Mouse (Mus musculus) lung, adult 2 months (tissue): ENCODE measurements around the gene Pon2. TPM values are rescaled to one million over a fixed set of nuclear protein-coding genes. Genes with fewer than 3 reads are reported as not detected.
A peak's percentile ranks its signal among the peaks of the same experiment; 100 is the strongest.

ENCODE experiments used
- DNase-seq: peaks from one replicate; pipeline ENCODE4 v3.0.0; 2022
- H3K4me1 ChIP-seq: fragments of 200-500 bp; 2 replicates; pipeline ENCODE4 v1.6.1; 2011; ENCODE audit warnings: low read length; ENCODE audit not compliant: control insufficient read depth, insufficient read depth
- H3K4me3 ChIP-seq: fragments of 200-500 bp; replicated peaks from 2 replicates; pipeline ENCODE3; 2011; ENCODE audit warnings: low read depth, mild to moderate bottlenecking, control low read depth, low read length; ENCODE audit errors: extremely low read depth
- CTCF ChIP-seq: fragments of 200-500 bp; IDR thresholded peaks from 2 replicates; pipeline ENCODE4 v1.5.1; 2011; ENCODE audit warnings: mild to moderate bottlenecking, low read length, control low read depth; ENCODE audit not compliant: insufficient read depth
- POLR2A ChIP-seq: fragments of 200-500 bp; IDR thresholded peaks from 2 replicates; pipeline ENCODE4 v1.6.1; 2011; ENCODE audit warnings: low read depth, mild to moderate bottlenecking, control low read depth, low read length, borderline replicate concordance; ENCODE audit errors: extremely low read depth
- WGBS: fragments of 180-500 bp; shearing (Covaris S2); methylation state at CpG from one replicate; pipeline ENCODE4 v1.1.7; 2018; 5-methylcytosine and 5-hydroxymethylcytosine counted together
- polyA plus RNA-seq: library from polyadenylated mRNA; depleted of rRNA; stranded (reverse); fragments of >200 nt; gene quantifications from 2 replicates; pipeline ENCODE4 v1.2.3, GENCODE M21; 2012

The Pon2 gene
- polyA plus RNA-seq, 1 experiment = 38.2 TPM

DNA sequence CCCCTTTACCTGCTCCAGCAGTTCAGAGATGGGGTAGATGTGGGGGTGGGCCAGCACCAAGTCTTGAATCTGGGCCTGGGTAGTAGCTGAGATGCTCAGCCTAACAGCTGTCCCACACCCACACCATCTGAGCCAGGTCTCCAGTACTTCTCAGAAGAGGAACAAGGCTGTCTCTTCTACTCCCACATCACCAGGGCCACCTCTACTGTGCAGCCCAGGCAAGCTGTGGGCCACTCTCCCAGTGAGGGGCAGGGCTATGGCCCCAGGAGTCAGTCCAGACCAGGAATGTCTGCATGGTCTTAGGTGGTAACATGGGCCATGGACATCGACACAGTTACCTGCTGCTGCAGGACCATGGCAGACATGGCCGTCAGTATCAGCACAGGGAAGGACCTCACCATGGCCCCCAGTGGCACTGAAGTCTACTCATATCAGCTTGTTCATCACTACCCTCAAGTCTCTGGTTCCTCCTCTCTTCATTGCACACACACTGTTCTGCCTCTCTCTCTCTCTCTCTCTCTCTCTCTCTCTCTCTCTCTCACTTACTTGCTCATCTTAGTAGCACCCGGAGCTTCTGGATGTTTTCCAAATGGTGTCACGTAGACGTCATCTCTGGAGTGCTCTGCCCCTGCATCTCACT is 15.8 kb upstream of the Pon2 start:
- no peak for DNase-seq
- no peak overlapping the region for H3K4me3 ChIP-seq
- no peak for TF ChIP-seq POLR2A
- TF ChIP-seq CTCF = no peak
- no peaks in the 10 kb centered on the region; the same call in 1 of the 2 replicates for H3K4me1 ChIP-seq
- 75% methylated on average over 5 of the region's 5 CpGs for WGBS

DNA sequence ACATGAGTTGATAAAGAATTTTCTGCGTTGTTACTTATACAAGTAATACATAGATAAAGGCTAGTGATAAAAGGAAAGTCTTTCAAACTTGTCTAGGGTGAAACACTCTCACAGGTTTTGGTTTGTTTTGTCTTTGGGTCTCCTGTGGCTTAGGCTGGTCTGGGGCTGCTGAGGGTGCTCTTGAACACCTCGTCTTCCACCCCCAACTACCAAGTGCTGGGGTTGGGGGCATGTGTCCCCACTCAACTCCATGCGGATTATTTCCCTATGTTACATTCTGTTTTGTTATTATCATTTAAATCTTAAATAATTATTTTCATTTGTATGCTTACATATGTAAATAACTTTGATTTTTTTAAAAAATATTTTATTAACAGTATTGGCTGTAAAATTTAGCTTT is 12.2 kb upstream of the Pon2 start:
- no peak for DNase-seq
- WGBS = 78% methylated on average over 3 of the region's 3 CpGs
- TF ChIP-seq POLR2A (no peak), CTCF (no peak)
- no peak overlapping the region for H3K4me3 ChIP-seq
- no peaks in the 10 kb centered on the region; the same call in none of the 2 replicates for H3K4me1 ChIP-seq

DNA sequence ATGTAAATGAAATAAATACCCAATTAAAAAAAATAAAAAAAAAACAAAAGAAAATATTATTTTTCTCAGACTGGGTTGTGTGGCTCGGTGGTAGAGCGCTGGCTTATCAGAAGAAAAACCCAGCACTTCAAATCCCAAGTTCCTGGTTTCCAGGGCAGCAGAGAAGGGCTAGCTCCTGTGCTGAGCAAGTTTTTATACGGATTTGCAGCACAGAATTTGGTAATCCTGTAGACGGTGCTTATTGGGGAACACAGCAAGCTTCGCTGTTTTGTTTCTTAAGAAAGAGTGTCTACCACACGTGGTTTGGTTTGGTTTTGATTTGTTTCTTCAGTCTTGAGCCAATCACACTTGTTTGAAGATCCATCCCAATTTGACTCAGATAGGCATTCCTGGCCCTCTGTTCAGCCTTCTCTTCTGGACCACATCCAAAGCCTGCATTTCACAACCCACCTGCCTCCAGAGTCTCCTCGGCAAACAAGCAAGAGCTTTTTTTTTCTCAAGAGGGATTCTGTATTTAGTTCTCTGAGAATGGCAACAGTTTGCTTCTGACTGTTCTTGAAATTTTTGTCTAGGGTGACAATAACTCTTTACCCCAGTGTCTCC is 11.4 kb upstream of the Pon2 start:
- WGBS = 50% methylated on average over 7 of the region's 7 CpGs
- no peak for DNase-seq
- no peak overlapping the region for H3K4me3 ChIP-seq
- TF ChIP-seq CTCF (no peak), POLR2A (no peak)
- no peaks in the 10 kb centered on the region; the same call in none of the 2 replicates for H3K4me1 ChIP-seq

DNA sequence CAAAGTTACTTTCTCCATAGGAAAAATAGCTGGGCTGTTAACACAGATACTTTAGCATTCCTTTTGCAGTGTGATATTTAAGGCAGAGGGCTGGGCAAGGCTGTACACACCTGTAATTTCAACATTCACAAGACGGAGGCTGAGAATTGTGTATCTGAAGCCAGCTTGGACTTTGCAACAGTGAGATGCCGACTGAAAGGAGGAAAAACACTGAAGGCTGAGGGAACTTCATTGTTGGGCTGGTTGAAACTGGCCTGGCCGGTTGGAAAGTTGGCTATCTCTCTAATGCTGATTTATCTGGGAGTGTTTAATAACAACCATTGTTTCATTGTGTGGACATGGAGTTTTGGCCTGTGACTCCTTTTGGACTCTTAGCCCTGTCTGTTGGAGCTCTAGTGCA is 7.7 kb upstream of the Pon2 start:
- no peak for DNase-seq
- TF ChIP-seq POLR2A (no peak), CTCF (no peak)
- Histone ChIP-seq H3K4me3 (no peak overlapping the region), H3K4me1 (no peaks in the 10 kb centered on the region; the same call in none of the 2 replicates)
- 43% methylated on average over 3 of the region's 3 CpGs for WGBS

DNA sequence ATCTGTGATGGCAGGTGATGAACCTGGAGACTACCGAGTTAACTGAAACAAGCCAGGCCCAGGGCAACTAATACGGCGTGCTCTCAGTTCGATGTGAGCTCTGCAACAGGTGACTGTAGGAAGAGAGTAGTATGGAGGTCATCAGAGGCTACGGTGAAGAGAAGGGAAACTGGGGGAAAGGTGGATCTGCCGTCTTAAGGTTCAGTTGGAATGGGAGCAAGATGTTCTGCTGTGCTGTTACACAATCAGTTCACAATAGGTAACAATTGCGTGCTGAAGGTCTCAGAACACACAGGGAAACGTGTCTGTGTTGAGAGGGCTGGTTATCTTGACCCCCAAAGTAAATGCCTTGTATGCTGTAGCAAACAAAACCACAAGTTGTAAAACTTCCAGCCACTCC is 6.7 kb upstream of the Pon2 start:
- no peak for DNase-seq
- no peaks in the 10 kb centered on the region; the same call in 1 of the 2 replicates for H3K4me1 ChIP-seq
- 88% methylated on average over 8 of the region's 8 CpGs for WGBS
- H3K4me3 ChIP-seq = no peak overlapping the region
- TF ChIP-seq CTCF (no peak), POLR2A (no peak)

DNA sequence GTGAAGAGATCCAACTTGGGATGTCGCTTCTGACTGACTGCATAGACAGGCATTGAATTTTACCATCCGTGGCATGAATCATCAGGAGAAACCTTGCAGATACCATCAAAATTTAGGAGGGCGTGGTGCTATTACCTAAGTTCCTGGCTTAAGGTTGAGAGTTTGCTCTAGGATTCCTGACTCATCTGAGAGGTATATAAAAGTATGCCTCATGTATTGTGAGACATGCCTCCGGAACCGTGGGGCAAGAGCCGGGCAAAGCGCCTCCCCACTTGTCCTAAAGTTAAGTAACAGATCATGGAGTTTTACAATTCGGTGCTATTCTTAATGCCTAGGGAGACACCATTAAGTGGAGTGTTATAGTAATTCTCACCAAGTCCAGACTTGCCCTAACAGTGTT is 2.4 kb upstream of the Pon2 start:
- TF ChIP-seq CTCF (no peak), POLR2A (no peak)
- 82% methylated on average over 8 of the region's 8 CpGs for WGBS
- DNase-seq = no peak

GRCm38 (mm10) chr6:5299561-5299960 is 1.3 kb upstream of the Pon2 start:
- Histone ChIP-seq H3K4me3 (no peak overlapping the region), H3K4me1 (peaks cover 9% of the 10 kb centered on the region; the same call in 1 of the 2 replicates)
- DNase-seq = no peak
- WGBS = 83% methylated on average over 5 of the region's 5 CpGs
- TF ChIP-seq CTCF (no peak), POLR2A (no peak)

More for the DNA sequence above, 2.4 kb upstream of the Pon2 start:
- H3K4me1 ChIP-seq = peaks cover 7% of the 10 kb centered on the region; the same call in 1 of the 2 replicates
- no peak overlapping the region for H3K4me3 ChIP-seq

- TF ChIP-seq POLR2A (peak; percentile 16; the same call in 1 of the 2 replicates), CTCF (no peak)
- whole genome bisulfite sequencing = under 1% methylated on average over 23 of the region's 25 CpGs
- Histone ChIP-seq H3K4me3 (peak overlapping the region; percentile 83), H3K4me1 (peaks cover 9% of the 10 kb centered on the region; the same call in 1 of the 2 replicates)
- peak; percentile 58 for DNase-seq
Measured at GRCm38 (mm10) chr6:5297321-5298091, 749 bp downstream of the Pon2 start.

GRCm38 (mm10) chr6:5296067-5296466 is 2.2 kb downstream of the Pon2 start:
- DNase-seq = no peak
- WGBS = 71% methylated on average over 7 of the region's 7 CpGs
- no peak overlapping the region for H3K4me3 ChIP-seq
- peaks cover 9% of the 10 kb centered on the region; the same call in 1 of the 2 replicates for H3K4me1 ChIP-seq
- TF ChIP-seq POLR2A = no peak
- no peak for TF ChIP-seq CTCF
